Mouse (Mus musculus) brain, embryonic 14.5 days (tissue): ENCODE measurements around the gene Ddc.

Source experiments
- CTCF ChIP-seq: fragments of 200-500 bp; IDR thresholded peaks from 2 replicates; pipeline ENCODE4 v1.5.1; 2012; ENCODE audit warnings: inconsistent platforms, mild to moderate bottlenecking, moderate library complexity, borderline replicate concordance; ENCODE audit not compliant: insufficient read depth, insufficient read length; ENCODE audit errors: extremely low read depth
- POLR2A ChIP-seq: fragments of 200-500 bp; IDR thresholded peaks from 2 replicates; pipeline ENCODE4 v1.6.1; 2012; ENCODE audit warnings: mild to moderate bottlenecking, inconsistent platforms, borderline replicate concordance; ENCODE audit not compliant: poor library complexity, insufficient read depth, insufficient read length, severe bottlenecking; ENCODE audit errors: extremely low read depth

- TF ChIP-seq POLR2A = no peak
- TF ChIP-seq CTCF = no peak
These were observed 35.4 kb downstream of the Ddc start for GRCm38 (mm10) chr11:11862502-11862901.
